Mouse (Mus musculus) thymus, postnatal 25 days (tissue): Measurements from ENCODE around the gene Fam19a1.

Experiments
- DNase-seq: peaks from one replicate; pipeline ENCODE4 v3.0.0; 2022

The Fam19a1 gene

GRCm38 (mm10) chr6:96441971-96442370, 329.0 kb downstream of the Fam19a1 start:
- DNase-seq = no peak

GRCm38 (mm10) chr6:96447466-96447865, 334.5 kb downstream of the Fam19a1 start:
- DNase-seq = no peak

GRCm38 (mm10) chr6:96456266-96456665, 343.3 kb downstream of the Fam19a1 start:
- DNase-seq = no peak

- DNase-seq = no peak
Measured at GRCm38 (mm10) chr6:96457590-96458259, 344.8 kb downstream of the Fam19a1 start.

- DNase-seq = no peak
Measured at GRCm38 (mm10) chr6:96459041-96459440, 346.1 kb downstream of the Fam19a1 start.

GRCm38 (mm10) chr6:96499464-96499863, 386.5 kb downstream of the Fam19a1 start:
- no peak for DNase-seq

GRCm38 (mm10) chr6:96541600-96541999, 428.6 kb downstream of the Fam19a1 start:
- DNase-seq = no peak

- DNase-seq = no peak
Measured at GRCm38 (mm10) chr6:96544832-96545231, 431.9 kb downstream of the Fam19a1 start.

GRCm38 (mm10) chr6:96550431-96550830, 437.5 kb downstream of the Fam19a1 start:
- DNase-seq = no peak

- DNase-seq = no peak
Measured at GRCm38 (mm10) chr6:96578649-96579048, 465.7 kb downstream of the Fam19a1 start.

GRCm38 (mm10) chr6:96580726-96581125, 467.8 kb downstream of the Fam19a1 start:
- DNase-seq = no peak

GRCm38 (mm10) chr6:96581187-96581586, 468.2 kb downstream of the Fam19a1 start:
- no peak for DNase-seq

GRCm38 (mm10) chr6:96587427-96587826, 474.5 kb downstream of the Fam19a1 start:
- DNase-seq = no peak

GRCm38 (mm10) chr6:96593031-96593430, 480.1 kb downstream of the Fam19a1 start:
- DNase-seq = no peak

- DNase-seq = no peak
Measured at GRCm38 (mm10) chr6:96595201-96595600, 482.2 kb downstream of the Fam19a1 start.

- no peak for DNase-seq
Measured at GRCm38 (mm10) chr6:96624196-96624595, 511.2 kb downstream of the Fam19a1 start.

GRCm38 (mm10) chr6:96631518-96631917, 518.6 kb downstream of the Fam19a1 start:
- no peak for DNase-seq

GRCm38 (mm10) chr6:96632243-96632642, 519.3 kb downstream of the Fam19a1 start:
- DNase-seq = no peak

GRCm38 (mm10) chr6:96635663-96636062, 522.7 kb downstream of the Fam19a1 start:
- no peak for DNase-seq

- DNase-seq = no peak
Measured at GRCm38 (mm10) chr6:96648742-96649141, 535.8 kb downstream of the Fam19a1 start.

- DNase-seq = no peak
Measured at GRCm38 (mm10) chr6:96649267-96649666, 536.3 kb downstream of the Fam19a1 start.

- DNase-seq = no peak
Measured at GRCm38 (mm10) chr6:96666311-96666710, 553.4 kb downstream of the Fam19a1 start.

GRCm38 (mm10) chr6:96677813-96678212, 564.9 kb downstream of the Fam19a1 start:
- DNase-seq = no peak
